Mouse (Mus musculus) liver, embryonic 11.5 days (tissue): Measurements from ENCODE around the gene Srsf6. TPM values are rescaled to one million over a fixed set of nuclear protein-coding genes. Genes with fewer than 3 reads are reported as not detected.
A peak's percentile ranks its signal among the peaks of the same experiment; 100 is the strongest.

Experiments used
- ATAC-seq: fragments of 200-750 bp; cut with Nextera tagmentation; replicated peaks from 2 replicates; pipeline ENCODE4 v1.8.0; 2017; ENCODE audit warnings: moderate number of reproducible peaks, mild to moderate bottlenecking, moderate TSS enrichment, moderate library complexity; ENCODE audit not compliant: low FRiP score
- DNase-seq: peaks from one replicate; pipeline ENCODE4 v3.0.0-alpha.2; 2017; ENCODE audit warnings: low spot score
- H3K27ac ChIP-seq: fragments of 300-500 bp; sonication (generic); 2 replicates; pipeline ENCODE4 v1.5.1; 2014; ENCODE audit warnings: mild to moderate bottlenecking, low read depth, low read length, control low read depth
- H3K27me3 ChIP-seq: fragments of 300-500 bp; sonication (generic); replicated peaks from 2 replicates; pipeline ENCODE4 v1.6.1; 2014; ENCODE audit warnings: low read length, mixed read lengths; ENCODE audit not compliant: control insufficient read depth, insufficient read depth
- H3K36me3 ChIP-seq: fragments of 300-500 bp; sonication (generic); 2 replicates; pipeline ENCODE4 v1.6.1; 2014; ENCODE audit warnings: mild to moderate bottlenecking, low read length, moderate library complexity, mixed read lengths; ENCODE audit not compliant: control insufficient read depth, insufficient read depth
- H3K4me1 ChIP-seq: fragments of 300-500 bp; sonication (generic); replicated peaks from 2 replicates; pipeline ENCODE4 v1.6.1; 2014; ENCODE audit warnings: low read length, mixed read lengths; ENCODE audit not compliant: control insufficient read depth, insufficient read depth
- H3K4me2 ChIP-seq: fragments of 300-500 bp; sonication (generic); 2 replicates; pipeline ENCODE4 v1.6.1; 2014; ENCODE audit warnings: mild to moderate bottlenecking, control low read depth, moderate library complexity
- H3K4me3 ChIP-seq: fragments of 300-500 bp; sonication (generic); 2 replicates; pipeline ENCODE4 v1.5.1; 2014; ENCODE audit warnings: low read depth, low read length, control low read depth
- H3K9ac ChIP-seq: fragments of 300-500 bp; sonication (generic); 2 replicates; pipeline ENCODE4 v1.6.1; 2014; ENCODE audit warnings: low read depth, low read length, control low read depth
- H3K9me3 ChIP-seq: fragments of 300-500 bp; sonication (generic); 2 replicates; pipeline ENCODE4 v1.6.1; 2016; ENCODE audit warnings: low read length, inconsistent platforms, mixed read lengths; ENCODE audit not compliant: control insufficient read depth
- WGBS: fragments of 180-500 bp; shearing (Covaris S2); extraction: QIAGEN DNeasy Blood & Tissue Kit; methylation state at CpG from one replicate; pipeline ENCODE4 v1.1.7; 2014; 5-methylcytosine and 5-hydroxymethylcytosine counted together
- polyA plus RNA-seq: library from polyadenylated mRNA; unstranded; fragments of >200 nt; fragmentation: Nextera tagmentation; extraction: Ambion mirVana; gene quantifications from 2 replicates; pipeline ENCODE4 v1.2.1, GENCODE M21; 2014

Gene Srsf6
- polyA plus RNA-seq, 1 experiment from 2014 or later = 240 TPM

DNA sequence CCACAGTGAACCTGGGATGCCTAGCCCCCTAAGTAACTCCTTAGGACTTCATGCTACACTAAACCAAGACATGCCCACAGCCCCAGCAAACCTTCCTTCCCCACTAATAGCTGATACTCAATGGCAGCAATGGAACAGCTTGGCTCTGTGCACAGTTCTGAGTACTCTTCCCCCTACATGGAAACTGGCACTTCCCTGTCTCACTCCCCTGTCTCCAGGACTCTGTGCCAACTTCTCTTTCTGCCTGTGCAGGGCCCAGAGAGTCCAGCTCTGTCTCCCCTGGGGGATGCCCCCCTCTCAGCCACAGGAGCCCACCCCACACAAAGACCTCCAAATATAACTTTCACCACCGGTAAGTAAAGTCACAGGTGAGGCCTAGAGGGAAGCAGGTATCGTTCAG, 35.4 kb downstream of the Srsf6 start:
- no peaks in the 10 kb centered on the region for H3K36me3 ChIP-seq
- no peak overlapping the region for H3K4me3 ChIP-seq
- DNase-seq (no peak), ATAC-seq (no peak)
- no peak overlapping the region for H3K4me2 ChIP-seq
- no peak overlapping the region for H3K27ac ChIP-seq
- H3K27me3 ChIP-seq = no peaks in the 10 kb centered on the region
- no peak overlapping the region for H3K9ac ChIP-seq
- no peaks in the 10 kb centered on the region for H3K9me3 ChIP-seq
- no peaks in the 10 kb centered on the region for H3K4me1 ChIP-seq
- 89% methylated on average over 2 of the region's 2 CpGs for WGBS

DNA sequence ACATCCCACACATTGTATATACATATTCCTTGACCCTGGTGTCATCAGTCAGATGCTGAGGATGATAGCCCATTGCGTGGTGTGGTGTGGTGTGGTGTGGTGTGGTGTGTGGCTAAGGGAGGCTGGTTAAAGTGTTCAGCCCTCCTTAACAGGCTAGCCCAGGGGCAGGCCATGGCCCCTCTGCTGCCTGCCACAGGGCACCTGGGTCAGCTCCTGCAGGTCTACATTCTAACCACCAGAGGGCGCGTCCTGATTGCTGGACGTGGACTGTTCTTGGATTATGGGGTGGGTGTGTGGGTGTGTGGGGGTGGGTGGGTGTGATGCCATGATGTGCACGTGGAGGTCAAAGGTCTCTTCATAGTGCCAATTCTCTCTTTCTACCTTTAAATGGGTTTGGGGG, 37.0 kb downstream of the Srsf6 start:
- H3K4me2 ChIP-seq = no peak overlapping the region
- no peaks in the 10 kb centered on the region for H3K9me3 ChIP-seq
- 9% methylated on average over 5 of the region's 5 CpGs for WGBS
- H3K4me1 ChIP-seq = peaks cover 3% of the 10 kb centered on the region; the same call in 1 of the 2 replicates
- no peak for DNase-seq
- H3K27me3 ChIP-seq = no peaks in the 10 kb centered on the region
- ATAC-seq = peak; percentile 23; the same call in 1 of the 2 replicates
- no peaks in the 10 kb centered on the region for H3K36me3 ChIP-seq
- H3K4me3 ChIP-seq = no peak overlapping the region
- H3K27ac ChIP-seq = no peak overlapping the region
- H3K9ac ChIP-seq = no peak overlapping the region

DNA sequence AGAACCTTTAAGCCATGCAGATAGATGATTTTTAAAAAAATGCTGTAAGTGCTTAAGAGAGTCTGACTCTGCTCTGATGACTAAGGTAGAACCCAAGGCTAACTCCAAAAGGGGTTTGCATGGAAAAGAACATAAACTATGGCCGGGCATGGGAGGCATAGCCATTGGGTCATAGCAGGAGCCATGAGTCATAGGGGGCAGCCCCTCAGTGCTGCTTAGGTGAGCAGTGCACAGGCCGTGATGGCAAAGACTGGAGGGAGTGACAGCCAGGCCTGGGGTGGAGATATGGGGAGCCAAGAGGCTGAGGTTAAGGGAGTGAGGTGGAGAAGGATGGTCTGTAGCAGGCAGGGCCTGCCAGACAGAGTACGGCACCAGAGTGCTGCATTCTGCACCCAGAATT, 37.8 kb downstream of the Srsf6 start:
- no peak overlapping the region for H3K9ac ChIP-seq
- H3K4me1 ChIP-seq = peaks cover 9% of the 10 kb centered on the region; the same call in 1 of the 2 replicates
- WGBS = 72% methylated on average over 3 of the region's 3 CpGs
- ATAC-seq = no peak
- no peaks in the 10 kb centered on the region for H3K27me3 ChIP-seq
- no peaks in the 10 kb centered on the region for H3K9me3 ChIP-seq
- no peak overlapping the region for H3K27ac ChIP-seq
- H3K4me2 ChIP-seq = no peak overlapping the region
- H3K36me3 ChIP-seq = no peaks in the 10 kb centered on the region
- no peak for DNase-seq
- H3K4me3 ChIP-seq = no peak overlapping the region

DNA sequence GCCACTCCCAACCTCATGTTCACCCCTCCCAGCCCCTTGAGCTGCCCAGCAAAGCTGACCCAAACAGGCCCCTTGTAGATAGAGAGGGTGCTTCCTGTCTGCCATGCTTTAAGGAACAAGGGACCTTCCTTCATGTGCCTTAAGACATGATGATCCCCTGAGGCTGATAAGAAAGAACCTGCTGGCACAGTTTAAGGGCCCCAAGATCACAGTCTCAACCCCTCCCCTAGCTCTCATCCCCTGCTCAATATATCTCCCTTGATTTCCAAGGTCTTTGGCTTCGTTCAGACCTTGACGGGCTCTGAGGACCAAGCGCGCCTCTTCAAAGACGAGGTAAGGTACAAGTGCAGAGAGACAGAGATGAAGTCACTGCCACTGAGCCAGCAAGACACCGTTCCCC, 39.6 kb downstream of the Srsf6 start:
- WGBS = 75% methylated on average over 6 of the region's 6 CpGs
- Histone ChIP-seq H3K27ac (no peak overlapping the region), H3K9ac (no peak overlapping the region), H3K27me3 (no peaks in the 10 kb centered on the region), H3K4me1 (peaks cover 9% of the 10 kb centered on the region; the same call in 1 of the 2 replicates), H3K4me3 (no peak overlapping the region), H3K36me3 (no peaks in the 10 kb centered on the region), H3K4me2 (no peak overlapping the region), H3K9me3 (no peaks in the 10 kb centered on the region)
- DNase-seq (no peak), ATAC-seq (no peak)

DNA sequence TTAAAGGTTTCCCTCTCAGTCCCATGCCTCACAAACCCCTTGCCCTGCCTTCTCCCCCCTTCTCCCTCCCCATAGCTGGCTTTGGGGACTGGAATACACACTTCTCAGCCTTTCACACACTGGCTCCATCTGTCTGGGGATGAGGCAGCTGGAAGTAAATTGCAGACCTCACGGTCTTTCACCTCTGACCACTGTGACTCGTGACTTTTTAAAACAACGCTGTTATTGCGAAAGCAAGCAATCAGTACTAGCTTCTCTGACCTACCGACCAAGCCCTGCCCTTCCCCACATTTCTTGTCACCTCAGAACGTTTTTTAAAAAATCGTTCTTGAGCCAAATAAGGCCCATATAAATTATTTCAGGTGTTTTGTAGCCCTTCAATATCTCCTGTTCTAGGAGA, 41.4 kb downstream of the Srsf6 start:
- 31% methylated on average over 7 of the region's 7 CpGs for WGBS
- Histone ChIP-seq H3K4me1 (peaks cover 9% of the 10 kb centered on the region; the same call in 1 of the 2 replicates), H3K27me3 (no peaks in the 10 kb centered on the region), H3K4me2 (no peak overlapping the region), H3K27ac (no peak overlapping the region), H3K9ac (no peak overlapping the region), H3K9me3 (no peaks in the 10 kb centered on the region), H3K4me3 (no peak overlapping the region), H3K36me3 (no peaks in the 10 kb centered on the region)
- DNase-seq (no peak), ATAC-seq (no peak; the same call in 1 of the 2 replicates)

DNA sequence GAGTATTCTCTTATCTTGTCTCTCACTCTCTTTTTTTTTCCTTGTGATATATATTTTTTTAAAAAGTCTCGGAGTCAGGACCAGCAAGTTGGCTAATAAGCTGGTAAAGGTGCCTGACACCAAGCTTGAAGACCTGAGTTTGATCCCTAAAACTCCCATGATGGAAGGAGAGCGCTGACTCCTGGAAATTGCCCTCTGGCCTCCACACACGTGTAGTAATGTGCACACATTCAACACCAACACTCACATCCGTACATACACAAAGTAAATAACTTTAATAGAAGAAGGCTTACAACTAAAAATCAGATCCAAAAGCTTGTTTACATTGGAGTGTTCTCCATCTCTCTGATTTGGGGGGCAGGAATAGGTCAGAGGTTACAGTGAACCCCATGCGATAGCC, 41.9 kb downstream of the Srsf6 start:
- no peaks in the 10 kb centered on the region for H3K27me3 ChIP-seq
- DNase-seq = no peak
- no peaks in the 10 kb centered on the region for H3K9me3 ChIP-seq
- H3K4me3 ChIP-seq = no peak overlapping the region
- no peak overlapping the region for H3K27ac ChIP-seq
- WGBS = 67% methylated on average over 5 of the region's 5 CpGs
- peaks cover 9% of the 10 kb centered on the region; the same call in 1 of the 2 replicates for H3K4me1 ChIP-seq
- H3K9ac ChIP-seq = no peak overlapping the region
- H3K36me3 ChIP-seq = no peaks in the 10 kb centered on the region
- no peak for ATAC-seq
- no peak overlapping the region for H3K4me2 ChIP-seq

DNA sequence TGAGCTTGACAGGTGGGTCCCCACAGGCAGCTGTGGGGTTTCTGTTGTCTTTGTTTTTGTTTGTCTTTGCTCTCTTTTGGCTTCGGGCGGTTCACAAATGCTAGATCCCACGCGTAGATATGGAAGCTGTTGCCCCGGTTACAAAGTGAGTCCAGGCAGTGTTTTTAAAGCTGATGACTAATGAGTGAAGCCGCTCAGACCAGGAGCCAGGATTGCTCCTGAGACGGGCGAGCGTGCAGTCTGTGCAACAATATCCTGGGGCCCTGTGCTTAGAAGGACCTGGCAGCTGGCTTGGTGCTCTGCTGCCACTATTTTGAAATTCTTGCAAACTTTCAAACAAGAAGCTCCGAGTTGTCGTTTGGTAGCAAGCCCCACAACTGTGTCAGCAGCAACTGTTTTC, 42.3 kb downstream of the Srsf6 start:
- Histone ChIP-seq H3K4me1 (peaks cover 9% of the 10 kb centered on the region; the same call in 1 of the 2 replicates), H3K4me2 (no peak overlapping the region), H3K9ac (no peak overlapping the region), H3K4me3 (no peak overlapping the region), H3K27ac (no peak overlapping the region; the same call in 1 of the 2 replicates), H3K27me3 (no peaks in the 10 kb centered on the region), H3K36me3 (no peaks in the 10 kb centered on the region), H3K9me3 (no peaks in the 10 kb centered on the region)
- ATAC-seq (no peak), DNase-seq (no peak)
- 48% methylated on average over 11 of the region's 11 CpGs for WGBS

DNA sequence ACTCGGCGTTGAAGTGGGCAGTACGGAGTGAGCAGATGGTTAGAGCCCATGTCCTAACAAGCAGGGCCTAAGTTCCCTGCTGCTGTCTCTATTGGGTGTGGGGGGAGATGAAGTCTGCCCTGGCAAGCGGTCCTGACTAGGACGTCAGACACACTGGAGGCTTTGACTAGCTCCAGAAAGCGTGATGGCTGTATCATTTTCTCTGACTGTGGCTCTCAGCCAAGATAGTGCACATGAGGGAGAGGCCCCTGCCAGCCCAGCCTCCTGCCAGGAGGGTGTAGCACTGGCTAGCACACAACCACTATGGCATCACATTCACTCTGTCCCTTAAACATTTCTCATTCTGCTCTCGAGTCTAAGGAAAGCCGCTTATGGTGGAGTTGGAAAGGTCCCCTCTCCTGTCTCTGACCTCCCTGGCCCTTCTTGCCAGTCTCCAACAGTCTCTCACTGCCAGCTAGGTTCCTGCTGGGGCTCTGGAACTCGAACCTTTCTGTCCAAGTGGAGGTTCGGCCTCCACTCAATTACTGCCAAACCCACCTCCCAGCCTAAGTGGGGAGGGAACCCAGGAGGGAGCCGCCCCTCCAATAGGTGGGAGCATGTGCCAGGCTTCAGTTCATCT, 43.9 kb downstream of the Srsf6 start:
- Histone ChIP-seq H3K27ac (no peak overlapping the region), H3K27me3 (no peaks in the 10 kb centered on the region), H3K9me3 (no peaks in the 10 kb centered on the region), H3K4me2 (no peak overlapping the region), H3K4me3 (no peak overlapping the region), H3K36me3 (no peaks in the 10 kb centered on the region), H3K4me1 (peaks cover 9% of the 10 kb centered on the region; the same call in 1 of the 2 replicates), H3K9ac (no peak overlapping the region)
- WGBS = 81% methylated on average over 11 of the region's 11 CpGs
- DNase-seq (no peak), ATAC-seq (no peak)

DNA sequence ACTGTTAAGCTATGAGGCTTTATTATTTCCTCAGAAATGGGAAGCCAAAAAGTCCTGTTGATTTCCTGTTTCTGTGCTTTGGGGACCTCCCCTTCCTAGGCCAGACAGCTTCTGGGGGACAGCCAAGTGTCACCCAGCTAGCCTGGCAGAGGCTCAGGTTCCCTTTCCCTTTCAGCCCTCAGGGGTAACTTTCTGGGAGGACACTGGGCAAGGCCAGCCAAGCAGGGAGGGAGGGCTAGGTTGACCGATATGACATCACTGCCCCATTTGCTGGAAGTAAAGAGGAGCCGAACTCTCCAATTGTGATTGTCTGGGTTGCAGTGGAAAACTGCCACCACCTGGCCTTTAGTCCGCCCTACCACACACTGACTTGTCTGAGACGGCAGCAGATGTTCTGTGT, 44.7 kb downstream of the Srsf6 start:
- no peak for DNase-seq
- H3K4me3 ChIP-seq = no peak overlapping the region
- no peak overlapping the region for H3K4me2 ChIP-seq
- no peak for ATAC-seq
- H3K27ac ChIP-seq = no peak overlapping the region
- H3K4me1 ChIP-seq = peaks cover 9% of the 10 kb centered on the region; the same call in 1 of the 2 replicates
- no peaks in the 10 kb centered on the region for H3K27me3 ChIP-seq
- 78% methylated on average over 4 of the region's 4 CpGs for WGBS
- H3K9ac ChIP-seq = no peak overlapping the region
- no peaks in the 10 kb centered on the region for H3K36me3 ChIP-seq
- H3K9me3 ChIP-seq = no peaks in the 10 kb centered on the region
